Mouse (Mus musculus) limb, embryonic 10.5 days (tissue): ENCODE data around the gene Pecam1. TPM values are rescaled to one million over a fixed set of nuclear protein-coding genes. Genes with fewer than 3 reads are reported as not detected.

Source experiments
- DNase-seq: peaks from one replicate; pipeline ENCODE4 v3.0.0-alpha.2; 2017; ENCODE audit warnings: low spot score
- H3K27ac ChIP-seq: fragments of 300-500 bp; sonication (generic); 2 replicates; pipeline ENCODE4 v1.5.1; 2016; ENCODE audit warnings: mild to moderate bottlenecking
- H3K27me3 ChIP-seq: fragments of 300-500 bp; sonication (generic); 2 replicates; pipeline ENCODE4 v1.6.1; 2016; ENCODE audit warnings: low read depth, mild to moderate bottlenecking; ENCODE audit not compliant: poor library complexity, severe bottlenecking
- H3K36me3 ChIP-seq: fragments of 300-500 bp; sonication (generic); 2 replicates; pipeline ENCODE4 v1.6.1; 2016; ENCODE audit warnings: mild to moderate bottlenecking, moderate library complexity
- H3K4me1 ChIP-seq: fragments of 300-500 bp; sonication (generic); 2 replicates; pipeline ENCODE4 v1.6.1; 2016
- H3K4me3 ChIP-seq: fragments of 300-500 bp; sonication (generic); 2 replicates; pipeline ENCODE4 v1.5.1; 2016; ENCODE audit warnings: mild to moderate bottlenecking, moderate library complexity
- H3K9me3 ChIP-seq: fragments of 300-500 bp; sonication (generic); replicated peaks from 2 replicates; pipeline ENCODE4 v1.6.1; 2016; ENCODE audit warnings: mild to moderate bottlenecking
- WGBS: fragments of 180-500 bp; shearing (Covaris S2); methylation state at CpG from one replicate; pipeline ENCODE4 v1.1.7; 2016; 5-methylcytosine and 5-hydroxymethylcytosine counted together
- microRNA-seq: library from miRNA; unstranded; fragments of <30 nt; microRNA quantifications from one replicate; pipeline ENCODE4, GENCODE M21; 2017
- polyA plus RNA-seq: library from polyadenylated mRNA; unstranded; fragments of >200 nt; fragmentation: Nextera tagmentation; extraction: Ambion mirVana; gene quantifications from 2 replicates; pipeline ENCODE4 v1.2.1, GENCODE M21; 2016

Gene Pecam1
- polyA plus RNA-seq, 1 experiment from 2014 or later, result 28.8 TPM

- peaks cover 8% of the 10 kb centered on the region for H3K27me3 ChIP-seq
- H3K4me1 ChIP-seq, result peaks cover 19% of the 10 kb centered on the region
- WGBS, result 86% methylated on average over 4 of the region's 4 CpGs
- no peak overlapping the region for H3K27ac ChIP-seq
- H3K9me3 ChIP-seq, result no peaks in the 10 kb centered on the region
- no peak for DNase-seq
- no peak overlapping the region for H3K4me3 ChIP-seq
- no peaks in the 10 kb centered on the region for H3K36me3 ChIP-seq
Observed at GRCm38 (mm10) chr11:106615561-106615960, 134.9 kb downstream of the Pecam1 start.

- Histone ChIP-seq H3K9me3 (no peaks in the 10 kb centered on the region), H3K4me1 (peaks cover 24% of the 10 kb centered on the region), H3K4me3 (no peak overlapping the region), H3K36me3 (no peaks in the 10 kb centered on the region), H3K27ac (no peak overlapping the region), H3K27me3 (peaks cover 8% of the 10 kb centered on the region)
- WGBS, result 91% methylated on average over 4 of the region's 4 CpGs
- DNase-seq, result no peak
Observed at GRCm38 (mm10) chr11:106614339-106614645, 136.1 kb downstream of the Pecam1 start.

DNA sequence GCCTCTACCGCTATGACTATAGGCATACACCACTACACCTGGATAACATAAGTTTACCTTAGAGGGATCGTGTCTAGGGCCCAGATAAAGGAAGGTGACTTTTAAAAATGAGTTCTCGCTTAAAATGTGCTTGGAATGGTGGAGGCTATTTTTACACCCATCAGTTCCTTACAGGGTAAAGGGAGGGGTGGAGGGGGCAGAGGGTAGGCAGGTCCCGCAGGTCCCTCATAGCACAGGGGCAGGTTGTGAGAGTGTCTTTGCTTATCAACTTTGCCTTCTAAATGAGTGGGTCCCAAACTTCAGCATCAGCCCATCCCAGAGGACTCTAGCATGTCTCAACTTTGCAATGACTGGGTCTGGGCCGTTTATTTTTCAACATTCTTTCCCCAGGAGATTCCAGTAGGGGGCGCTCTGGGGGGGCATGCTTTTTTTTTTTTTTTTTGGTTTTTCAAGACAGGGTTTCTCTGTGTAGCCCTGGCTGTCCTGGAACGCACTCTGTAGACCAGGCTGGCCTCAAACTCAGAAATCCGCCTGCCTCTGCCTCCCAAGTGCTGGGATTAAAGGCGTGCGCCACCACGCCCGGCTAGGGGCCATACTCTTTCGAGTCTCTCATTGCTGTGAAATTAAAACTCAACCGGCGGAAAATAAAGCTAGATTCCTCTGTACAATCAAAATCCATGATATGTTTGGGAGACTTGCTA, 136.6 kb downstream of the Pecam1 start:
- no peaks in the 10 kb centered on the region for H3K9me3 ChIP-seq
- peak overlapping the region; percentile 87; the same call in 1 of the 2 replicates for H3K27ac ChIP-seq
- 60% methylated on average over 15 of the region's 15 CpGs for WGBS
- H3K27me3 ChIP-seq, result peaks cover 8% of the 10 kb centered on the region
- no peaks in the 10 kb centered on the region for H3K36me3 ChIP-seq
- peaks cover 25% of the 10 kb centered on the region for H3K4me1 ChIP-seq
- H3K4me3 ChIP-seq, result peak overlapping the region; percentile 74
- no peak for DNase-seq

- under 1% methylated on average over 44 of the region's 45 CpGs for WGBS
- Histone ChIP-seq H3K9me3 (no peaks in the 10 kb centered on the region), H3K4me1 (peaks cover 25% of the 10 kb centered on the region), H3K27me3 (peaks cover 8% of the 10 kb centered on the region), H3K4me3 (peak within 1 kb of the TSS; percentile 74), H3K36me3 (no peaks in the 10 kb centered on the region), H3K27ac (peak within 1 kb of the TSS; percentile 87)
- DNase-seq, result peak; percentile 97
Observed at GRCm38 (mm10) chr11:106612961-106613637, 137.3 kb downstream of the Pecam1 start, which contains the start of gene Tex2. Gene Tex2 (minus strand): TSS chr11:106613423.

DNA sequence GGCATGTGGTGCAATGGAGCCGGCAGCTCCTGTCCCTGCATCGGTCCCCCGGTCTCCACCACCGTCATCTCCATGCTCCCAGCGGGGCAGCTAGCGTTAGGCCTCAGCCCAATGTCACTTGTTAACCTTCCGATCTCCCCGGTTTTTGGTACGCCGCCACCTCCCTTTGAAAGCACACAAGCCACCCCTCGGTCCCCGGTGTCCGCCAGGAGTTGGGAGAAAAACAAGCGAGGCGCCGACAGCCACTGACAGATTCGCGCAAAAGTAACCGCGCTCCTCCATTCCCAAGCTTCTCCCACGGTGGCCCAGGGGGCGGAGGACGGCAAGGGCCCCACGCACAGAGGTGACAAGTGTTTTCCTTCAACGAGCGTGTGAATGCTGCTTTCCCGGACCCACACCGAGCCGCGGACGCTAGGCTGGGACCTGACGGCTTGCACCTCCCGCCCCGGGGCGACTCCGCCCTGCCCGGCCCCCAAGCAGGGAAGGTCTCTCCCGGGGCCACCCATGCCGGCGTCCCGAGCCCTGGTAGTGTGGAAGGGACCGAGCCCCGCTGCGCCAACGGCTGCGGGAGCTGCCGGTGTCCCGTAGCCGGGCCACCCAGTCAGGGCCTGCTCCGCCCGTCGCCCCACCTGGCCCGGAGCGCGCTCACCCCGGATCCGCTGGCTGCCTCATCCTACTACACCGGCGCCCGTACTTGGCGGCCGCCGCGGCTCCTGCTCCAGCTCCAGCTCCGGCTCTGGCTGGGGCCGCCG, 138.0 kb downstream of the Pecam1 start:
- peak; percentile 67 for DNase-seq
- no peaks in the 10 kb centered on the region for H3K9me3 ChIP-seq
- H3K36me3 ChIP-seq, result no peaks in the 10 kb centered on the region
- peak overlapping the region; percentile 74 for H3K4me3 ChIP-seq
- H3K27ac ChIP-seq, result peak overlapping the region; percentile 87
- under 1% methylated on average over 67 of the region's 67 CpGs for WGBS
- peaks cover 25% of the 10 kb centered on the region for H3K4me1 ChIP-seq
- H3K27me3 ChIP-seq, result peaks cover 8% of the 10 kb centered on the region

DNA sequence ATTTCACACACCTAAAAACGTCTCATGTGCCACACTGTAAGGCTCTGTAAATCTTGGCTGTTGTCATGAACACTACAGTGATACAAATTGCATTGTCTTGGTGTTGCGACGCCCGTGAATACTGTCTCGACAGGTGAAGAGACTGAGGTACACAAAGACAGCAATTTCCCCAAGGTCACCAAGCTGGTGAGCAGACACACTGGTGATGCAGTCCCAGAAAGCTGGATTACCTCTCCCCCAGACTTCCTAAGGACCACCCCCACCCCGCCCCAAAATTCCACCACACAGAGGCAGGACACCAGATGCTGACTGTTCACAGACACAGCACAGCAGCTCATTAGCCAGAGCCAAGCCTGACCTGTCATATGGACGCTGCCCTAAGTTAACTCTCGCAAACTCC, 140.7 kb downstream of the Pecam1 start:
- Histone ChIP-seq H3K27me3 (peaks cover 8% of the 10 kb centered on the region), H3K9me3 (no peaks in the 10 kb centered on the region), H3K4me1 (peaks cover 25% of the 10 kb centered on the region), H3K36me3 (peaks cover 1% of the 10 kb centered on the region; the same call in 1 of the 2 replicates), H3K4me3 (no peak overlapping the region), H3K27ac (no peak overlapping the region)
- no peak for DNase-seq
- 58% methylated on average over 8 of the region's 8 CpGs for WGBS

GRCm38 (mm10) chr11:106607316-106607715, 143.1 kb downstream of the Pecam1 start:
- DNase-seq, result no peak
- Histone ChIP-seq H3K27ac (no peak overlapping the region), H3K27me3 (peaks cover 8% of the 10 kb centered on the region), H3K4me3 (no peak overlapping the region), H3K9me3 (no peaks in the 10 kb centered on the region), H3K4me1 (peaks cover 21% of the 10 kb centered on the region), H3K36me3 (peaks cover 5% of the 10 kb centered on the region; the same call in 1 of the 2 replicates)
- 64% methylated on average over 6 of the region's 6 CpGs for WGBS

- Histone ChIP-seq H3K36me3 (peaks cover 5% of the 10 kb centered on the region; the same call in 1 of the 2 replicates), H3K4me3 (no peak overlapping the region), H3K27ac (no peak overlapping the region), H3K27me3 (peaks cover 3% of the 10 kb centered on the region), H3K4me1 (peaks cover 12% of the 10 kb centered on the region), H3K9me3 (no peaks in the 10 kb centered on the region)
- no peak for DNase-seq
- 46% methylated on average over 5 of the region's 5 CpGs for WGBS
Observed at GRCm38 (mm10) chr11:106606042-106606441, 144.4 kb downstream of the Pecam1 start.

Small RNA genes lying within 50 kb of the gene (microRNA-seq; reads per million reads assigned to microRNA genes)
- gene Gm25994 (not detected), gene Mir3064 (11.7 reads per million, percentile 20 among the genes with 10 or more reads in this experiment)

Other genes with a start within 250 kb of the Pecam1 start
- 6.9 and 7.2 TPM in 2 replicates for gene Tex2, start 137.2 kb downstream of the Pecam1 start, polyA plus RNA-seq
- 0.67 and 1.2 TPM in 2 replicates for gene Milr1, start 598 bp upstream of the Pecam1 start, polyA plus RNA-seq
- gene Polg2, start 28.9 kb upstream of the Pecam1 start, polyA plus RNA-seq, result 10.7 and 11.2 TPM in 2 replicates
- gene Ddx5, start 38.6 kb upstream of the Pecam1 start, polyA plus RNA-seq, result 319 and 354 TPM in 2 replicates
- gene Cep95, start 38.6 kb upstream of the Pecam1 start, polyA plus RNA-seq, result 18.0 and 19.0 TPM in 2 replicates
- gene Smurf2, start 170.1 kb upstream of the Pecam1 start, polyA plus RNA-seq, result 14.1 TPM in 2 replicates
- 635 and 653 TPM in 2 replicates for gene Kpna2, start 248.9 kb upstream of the Pecam1 start, polyA plus RNA-seq